Mouse (Mus musculus): ENCODE results near the gene Fancf. TPM values are rescaled to one million over a fixed set of nuclear protein-coding genes. Genes with fewer than 3 reads are reported as not detected.

Gene Fancf
- polyA plus RNA-seq, 3 experiments from 2014 or later, result 1.5 to 1.8 (median 1.5) TPM

DNA sequence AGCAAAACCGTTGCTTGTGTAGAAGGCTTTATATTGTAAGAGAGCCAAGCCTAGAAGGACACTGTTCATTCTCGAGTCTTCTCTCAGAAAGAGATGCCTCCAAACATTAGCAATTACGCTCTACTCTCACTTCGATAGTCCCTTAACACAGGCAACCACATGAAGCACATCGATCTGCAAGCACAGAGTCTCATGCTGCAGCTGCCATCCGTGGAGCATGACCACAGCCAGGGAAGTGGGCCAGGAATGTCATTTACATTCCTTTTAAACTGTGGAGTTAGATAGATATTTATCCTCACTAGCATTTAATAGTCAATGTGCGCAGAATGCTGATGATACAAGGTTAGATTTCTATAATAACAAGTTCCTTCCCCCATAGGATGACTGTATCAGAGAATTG is 21.6 kb downstream of the Fancf start:
- ATAC-seq, result no peak

DNA sequence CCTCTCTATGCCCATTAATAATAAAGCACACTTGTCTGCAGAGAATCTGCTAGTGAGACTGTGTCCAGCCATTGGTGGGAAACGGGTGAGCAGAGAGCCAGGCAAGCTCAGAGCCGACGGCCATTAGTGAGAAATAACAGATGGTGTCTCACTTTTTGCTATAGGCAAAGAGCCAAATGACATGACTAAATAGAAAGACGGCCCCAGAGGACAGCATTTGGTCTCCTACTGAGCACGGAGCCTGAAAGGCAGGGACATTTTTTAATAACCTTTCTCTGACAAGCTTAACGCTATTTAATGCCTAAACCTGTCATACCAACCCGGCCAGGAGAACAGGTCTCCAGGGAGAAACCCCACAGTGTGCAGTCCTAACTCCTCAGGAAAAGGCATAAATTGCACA is 30.1 kb downstream of the Fancf start:
- no peak for ATAC-seq

DNA sequence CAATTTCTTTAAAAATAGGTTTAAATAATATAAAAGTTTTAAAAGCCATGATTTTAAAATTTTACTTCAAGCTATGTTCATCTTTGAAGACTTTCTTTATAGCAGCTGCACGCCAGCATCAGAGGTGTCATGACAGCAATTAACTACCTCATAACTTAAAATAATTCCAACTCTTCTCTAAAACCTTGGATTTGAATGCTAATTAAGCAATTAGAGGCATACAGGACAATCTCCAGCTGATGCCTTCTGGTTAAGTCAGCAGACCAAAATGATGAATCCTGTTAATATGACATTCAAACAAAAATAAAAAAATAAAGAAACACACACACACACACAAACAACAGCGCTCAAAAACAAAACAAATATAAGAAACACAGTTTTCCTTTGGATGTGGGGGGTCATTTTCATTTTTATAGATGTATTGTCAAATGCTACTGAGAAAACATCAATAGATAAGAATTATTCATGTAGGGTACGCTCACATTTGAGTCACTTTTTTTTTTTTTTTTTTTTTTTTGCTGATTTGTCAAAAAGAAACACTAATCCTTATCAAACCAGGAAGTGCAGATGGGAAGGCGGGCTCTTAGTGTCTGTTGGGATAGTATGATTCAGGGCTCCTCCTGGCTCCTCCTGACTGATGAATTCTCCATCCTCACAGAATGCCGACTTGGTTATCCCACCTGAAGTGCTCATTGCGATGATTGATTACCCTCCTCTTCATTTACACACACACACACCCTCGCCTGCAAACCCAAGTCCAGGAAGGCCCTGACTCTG is 38.3 kb downstream of the Fancf start:
- ATAC-seq, result no peak

DNA sequence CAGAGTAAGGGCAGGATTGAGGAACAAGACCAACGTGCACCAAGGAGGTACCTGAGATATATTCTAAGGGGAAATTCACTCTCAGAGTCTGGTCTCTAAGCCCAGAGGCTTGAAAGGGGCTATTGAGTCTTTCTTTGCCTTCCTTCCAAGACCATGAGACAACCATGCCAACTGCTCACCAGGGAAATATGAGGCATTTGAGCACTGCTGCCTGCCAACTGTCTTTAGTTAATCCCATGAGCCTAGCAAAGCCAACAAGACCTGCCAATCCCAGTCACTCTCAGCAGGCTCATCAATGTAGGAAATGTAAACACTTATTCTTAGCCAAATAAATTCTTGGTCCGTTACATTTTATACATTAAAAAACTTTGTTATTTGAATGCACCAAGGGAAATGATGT is 40.6 kb downstream of the Fancf start:
- no peak for ATAC-seq

DNA sequence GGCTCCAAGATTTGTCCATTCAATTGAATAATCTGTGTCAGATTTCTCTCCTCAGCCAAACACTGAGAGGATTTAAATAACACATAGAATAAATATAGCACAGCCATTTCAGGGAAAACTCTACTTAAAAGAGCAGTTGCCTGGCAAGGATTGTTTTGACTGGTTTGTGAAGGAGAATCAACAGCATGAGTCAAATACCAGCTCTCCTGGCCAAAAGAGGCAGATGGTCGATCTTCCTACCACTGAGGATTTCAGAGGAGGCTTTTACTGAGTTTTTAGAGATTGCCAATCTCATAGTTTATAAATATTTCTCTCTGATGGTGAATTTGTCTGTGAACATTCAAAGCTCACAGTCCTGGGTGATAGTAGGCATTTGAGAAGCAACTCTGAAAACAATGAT is 42.2 kb downstream of the Fancf start:
- ATAC-seq, result no peak

DNA sequence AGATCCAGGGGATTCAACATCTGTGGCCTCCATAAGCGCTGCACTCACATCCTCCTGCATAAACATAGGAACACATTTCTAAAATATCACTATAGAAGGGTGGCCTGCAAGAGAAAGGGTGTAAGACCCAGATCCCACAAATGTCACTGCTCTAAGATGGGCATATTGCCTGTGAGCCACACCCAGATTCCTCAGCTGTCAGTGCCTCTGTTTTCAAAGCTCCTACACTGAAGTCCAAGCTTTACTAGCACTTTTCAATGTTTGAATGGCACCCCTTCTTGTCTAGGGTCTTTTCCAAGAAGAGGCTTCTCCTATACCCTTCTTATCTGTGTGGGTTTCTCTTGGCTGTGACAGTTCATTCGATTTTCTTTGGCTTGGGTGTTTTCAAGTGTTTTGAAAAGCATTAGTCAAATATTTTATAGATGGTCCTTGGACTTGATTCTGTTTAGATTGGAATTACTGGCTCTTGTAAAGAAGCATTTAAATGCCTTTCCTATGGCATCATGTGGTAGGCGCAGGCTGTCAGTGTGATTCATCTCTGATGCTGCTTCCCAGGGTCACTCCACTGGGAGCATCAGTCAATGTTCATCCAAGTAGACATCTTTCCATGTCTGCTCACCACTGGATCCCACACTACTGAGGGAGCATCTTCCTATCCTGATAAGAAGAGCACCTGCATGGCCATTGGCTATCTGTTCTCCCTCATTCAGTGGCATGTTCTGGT is 43.7 kb downstream of the Fancf start:
- ATAC-seq, result no peak

DNA sequence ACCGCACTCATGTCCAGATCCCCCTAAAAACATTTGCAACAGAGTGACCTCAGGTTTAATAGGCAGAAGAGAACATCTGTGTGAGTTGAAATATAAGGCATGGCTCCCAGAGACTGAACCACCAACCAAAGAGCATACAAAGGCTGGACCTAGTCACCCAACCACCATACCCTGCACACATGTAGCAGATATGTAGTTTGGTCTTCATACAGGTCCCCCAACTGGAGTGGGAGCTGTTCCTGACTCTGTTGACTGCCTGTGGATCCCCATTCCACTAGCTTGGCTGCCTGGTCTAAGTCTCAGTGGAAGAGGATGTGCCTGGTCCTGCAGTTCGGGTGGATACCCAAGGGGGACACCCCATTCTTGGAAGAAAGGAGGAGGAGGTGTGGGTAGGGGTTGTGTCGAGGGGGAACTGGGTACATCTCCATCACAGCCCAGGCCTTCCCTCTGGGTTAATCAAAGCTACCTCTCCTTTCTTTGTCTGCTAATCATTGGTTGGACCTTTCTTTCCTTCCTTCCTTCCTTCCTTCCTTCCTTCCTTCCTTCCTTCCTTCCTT is 45.7 kb downstream of the Fancf start:
- no peak for ATAC-seq

DNA sequence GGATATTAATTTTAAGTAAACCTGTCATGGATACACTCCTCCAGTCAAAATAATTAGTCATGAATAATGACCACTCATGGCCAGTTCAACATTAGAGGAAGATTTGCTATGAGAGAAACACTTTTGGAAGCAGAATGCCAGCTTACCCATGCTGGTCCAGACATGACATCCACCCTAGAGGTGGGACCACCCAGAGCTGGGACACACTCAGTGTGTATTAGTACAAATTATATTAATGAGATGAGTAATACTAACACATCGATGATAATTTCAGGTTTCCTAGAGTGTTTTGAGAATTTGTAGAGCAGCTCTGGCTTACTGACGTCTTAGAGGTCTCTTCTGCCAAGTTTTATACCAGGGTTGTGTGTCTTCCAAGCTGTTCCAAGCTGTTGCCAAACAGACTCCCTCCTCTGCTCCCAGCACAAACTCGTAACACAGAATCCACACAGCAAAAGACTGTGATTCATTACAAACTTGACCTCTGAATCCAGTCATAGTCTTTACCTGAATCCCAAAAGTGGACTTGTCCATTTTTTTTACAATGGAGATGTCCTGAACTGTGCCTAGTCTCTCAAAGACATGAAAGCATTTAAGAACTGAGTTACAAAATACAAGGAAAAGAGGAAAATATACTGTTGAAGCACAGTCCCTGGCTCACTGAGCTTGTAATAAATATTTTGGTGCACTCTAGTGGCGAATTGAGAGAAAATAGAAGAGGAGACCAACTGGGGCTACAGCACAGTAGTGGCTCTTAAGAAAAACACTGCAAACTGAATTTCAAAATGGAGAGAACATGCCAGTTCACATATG is 46.4 kb downstream of the Fancf start:
- ATAC-seq, result no peak

Other genes starting within 250 kb of the Fancf start
- not detected for gene Slc17a6, start 240.3 kb downstream of the Fancf start, polyA plus RNA-seq (2017; shearing (Covaris generic))
- 10 to 100 TPM in 1 of 3 experiments, 1 to 10 TPM in 2; 2.3 to 10.3 (median 3.6) TPM for gene Gas2, start 252 bp downstream of the Fancf start, polyA plus RNA-seq (2017; shearing (Covaris generic))
- under 1 TPM; 0.23 to 0.47 (median 0.36) TPM for gene Svip, start 143.8 kb upstream of the Fancf start, polyA plus RNA-seq (2017; shearing (Covaris generic))
- not detected for gene 1700015G11Rik, start 153.5 kb upstream of the Fancf start, polyA plus RNA-seq (2017; shearing (Covaris generic))

Data from inflammation-experienced regulatory T-cells, adult 6 months (primary cell).